Mouse (Mus musculus) mouse trophoblast stem cell (cell line): ENCODE data around the gene Mthfd1.
"Not testable (repeated sequence)": the region's sequence is repeated elsewhere in the genome, so short reads cannot be mapped to it uniquely, and the experiment has no call there.

Experiments used
- in situ Hi-C, 2 experiments: fragments of 300-500 bp; cut with MseI, MboI; formaldehyde crosslinking; loops; 2 replicates in 1 of 2; 3 replicates in 1 of 2; pipeline ENCODE4 v1.15.1; 2025

The Mthfd1 gene

DNA sequence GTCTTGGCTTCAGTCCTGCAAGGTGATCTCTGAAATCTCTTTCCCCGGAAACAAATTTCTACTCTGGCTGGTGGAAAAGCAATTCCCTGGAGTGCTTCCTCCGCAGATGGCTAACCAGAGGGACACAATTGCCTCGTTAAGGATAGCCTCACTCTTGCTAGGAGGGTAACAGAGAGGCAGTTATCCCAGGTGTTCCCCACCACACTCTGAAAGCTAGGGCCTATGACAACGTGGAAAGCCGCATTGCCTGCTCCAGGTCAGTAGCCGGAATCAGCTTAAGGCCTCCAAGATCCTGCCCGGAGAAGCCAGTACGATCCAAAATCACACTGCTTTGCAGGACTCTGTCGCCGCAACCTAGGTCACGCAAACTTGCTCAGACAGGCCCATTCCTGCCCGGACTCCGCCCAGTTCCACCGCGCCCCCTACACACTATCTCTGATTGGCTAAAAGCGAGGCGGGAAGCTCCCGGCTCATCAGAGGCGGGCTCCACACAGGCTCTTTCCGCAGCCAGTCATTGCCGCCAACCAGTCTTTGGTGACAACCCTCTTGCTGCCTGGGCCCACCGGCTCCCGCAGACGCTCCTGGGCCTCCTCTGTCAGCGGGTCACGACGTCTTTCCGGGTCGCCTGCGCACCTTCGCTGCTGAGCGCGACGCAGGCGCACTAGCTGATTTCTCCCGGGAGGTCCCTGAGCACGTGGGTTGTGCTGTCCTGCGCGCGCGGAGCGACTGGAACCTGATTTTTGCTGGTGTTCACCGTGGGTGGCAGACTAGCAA is at the start of gene Mthfd1:
Gene Mthfd1 (plus strand): TSS at position 574 of the 774 bp plus-strand sequence.
- in situ Hi-C loops: no loop called here

DNA sequence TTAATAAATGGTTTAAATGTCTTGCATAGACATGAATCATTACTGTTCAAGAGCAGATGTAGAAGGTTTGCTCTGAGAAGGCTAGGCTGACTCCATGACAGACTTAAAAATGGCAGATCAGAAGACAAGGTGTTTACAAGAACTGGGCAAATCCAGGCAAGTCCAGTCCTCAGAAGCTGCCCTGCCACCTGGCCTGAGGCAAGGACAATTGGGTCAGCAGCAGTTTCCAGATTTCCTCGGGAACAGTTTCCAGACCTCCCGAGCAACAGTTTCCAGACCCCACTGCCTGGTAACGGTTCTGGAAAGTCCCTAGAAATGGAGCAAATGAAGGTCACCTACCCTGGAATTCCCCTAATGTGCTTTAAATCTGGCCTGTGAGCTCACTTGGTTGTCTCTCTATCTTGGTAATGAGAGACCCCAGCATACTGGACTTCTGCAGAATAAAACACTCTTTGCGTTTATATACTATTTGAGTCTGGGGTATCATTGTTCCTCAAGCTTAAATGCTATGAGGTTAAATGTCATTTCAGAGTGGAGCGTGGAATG is 45.6 kb upstream of the Mthfd1 start:
- in situ Hi-C loops: no loop called here

DNA sequence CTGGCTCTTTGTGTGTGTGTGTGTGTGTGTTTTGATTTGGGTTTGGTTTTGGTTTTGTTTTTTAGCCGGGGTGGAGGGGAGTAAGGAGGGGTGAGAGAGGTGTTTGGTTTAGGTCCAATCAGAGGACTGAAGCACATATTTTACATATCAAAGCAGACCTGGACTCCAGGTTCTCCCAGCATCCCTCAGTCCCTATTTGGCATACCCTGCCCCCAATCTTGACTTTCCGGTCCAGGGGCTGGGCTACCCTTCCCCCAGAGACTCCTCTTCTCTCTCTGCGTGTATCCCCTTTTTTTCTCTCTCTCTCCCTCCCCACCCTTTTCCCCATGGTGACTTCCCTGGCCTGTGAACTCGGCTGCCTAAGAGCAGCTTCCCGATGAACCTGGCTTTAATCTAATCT is 40.0 kb upstream of the Mthfd1 start:
- in situ Hi-C loops: no loop called here

DNA sequence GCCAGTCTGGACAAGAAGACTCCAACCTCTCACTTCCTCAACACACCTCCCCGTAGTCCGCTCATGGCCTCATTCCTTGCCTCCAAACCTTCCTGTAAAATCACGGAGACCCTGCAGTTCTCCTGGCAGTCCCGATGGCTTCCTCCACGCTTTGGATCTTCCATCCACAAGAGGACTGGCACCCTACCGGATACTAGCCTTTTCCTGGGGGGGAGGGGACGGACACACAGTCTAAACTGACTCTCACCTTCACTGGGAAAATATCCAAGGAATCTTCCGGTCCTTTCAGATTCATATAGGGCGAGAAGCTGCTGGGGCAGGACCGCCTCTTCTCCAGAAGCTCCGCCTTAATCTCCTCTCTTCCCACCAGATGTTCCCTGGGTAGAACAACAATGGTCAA is 38.4 kb upstream of the Mthfd1 start:
- in situ Hi-C loops: no loop called here

DNA sequence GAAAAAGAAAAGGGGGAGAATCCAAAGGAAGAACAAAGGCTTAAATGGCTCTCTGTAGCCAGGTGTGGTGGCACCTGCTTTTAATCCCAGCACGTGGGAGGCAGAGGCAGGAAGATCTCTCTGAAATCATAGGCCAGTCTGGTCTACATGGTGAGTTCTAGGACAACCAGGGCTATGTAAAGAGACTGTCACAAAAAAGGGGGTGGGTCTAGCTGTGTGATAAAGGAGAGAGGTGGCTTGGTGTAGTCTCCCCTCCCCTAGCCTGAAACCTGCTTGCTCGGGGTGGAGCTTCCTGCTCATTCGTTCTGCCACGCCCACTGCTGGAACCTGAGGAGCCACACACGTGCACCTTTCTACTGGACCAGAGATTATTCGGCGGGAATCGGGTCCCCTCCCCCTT is 33.0 kb upstream of the Mthfd1 start:
- in situ Hi-C loops: not testable (repeated sequence)

- in situ Hi-C loops: no loop called here
Measured at GRCm38 (mm10) chr12:76230644-76231043, 24.5 kb upstream of the Mthfd1 start.

- in situ Hi-C loops: no loop called here
Measured at GRCm38 (mm10) chr12:76235253-76235652, 19.8 kb upstream of the Mthfd1 start.

DNA sequence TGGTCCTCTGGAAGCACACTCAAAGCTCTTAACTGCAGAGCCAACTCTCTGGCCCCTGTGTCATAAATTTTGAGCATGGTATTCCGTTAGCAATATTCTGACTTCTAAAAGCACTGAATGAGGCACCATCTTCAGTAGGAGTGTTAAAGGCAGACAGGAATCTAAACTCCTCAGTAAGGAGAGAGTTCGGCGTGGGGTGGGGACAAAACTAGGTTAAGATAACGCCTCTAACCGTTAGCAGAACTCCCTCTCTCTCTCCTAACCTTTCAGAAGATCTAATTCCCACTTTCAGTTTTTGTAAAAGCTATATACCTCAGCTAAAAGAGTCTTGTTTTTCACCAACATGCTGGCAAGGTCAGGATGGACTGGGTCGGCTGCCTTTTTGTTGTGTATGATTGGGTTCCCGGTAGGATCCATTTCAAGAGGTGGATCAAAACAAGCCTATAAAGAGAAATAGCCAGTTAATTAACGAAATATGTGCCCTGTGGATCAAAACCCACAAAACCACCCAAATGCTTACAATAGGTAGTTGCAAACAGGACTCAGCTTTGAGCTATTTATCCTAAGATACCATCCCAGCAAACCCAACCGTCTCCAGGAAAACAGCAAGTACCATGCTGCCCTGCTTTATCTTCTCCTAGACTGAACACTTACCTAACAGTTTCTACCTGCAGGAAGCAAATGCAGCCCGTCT is 15.8 kb upstream of the Mthfd1 start:
- in situ Hi-C loops: no loop called here

GRCm38 (mm10) chr12:76239839-76240571 is 15.1 kb upstream of the Mthfd1 start:
- in situ Hi-C loops: no loop called here

DNA sequence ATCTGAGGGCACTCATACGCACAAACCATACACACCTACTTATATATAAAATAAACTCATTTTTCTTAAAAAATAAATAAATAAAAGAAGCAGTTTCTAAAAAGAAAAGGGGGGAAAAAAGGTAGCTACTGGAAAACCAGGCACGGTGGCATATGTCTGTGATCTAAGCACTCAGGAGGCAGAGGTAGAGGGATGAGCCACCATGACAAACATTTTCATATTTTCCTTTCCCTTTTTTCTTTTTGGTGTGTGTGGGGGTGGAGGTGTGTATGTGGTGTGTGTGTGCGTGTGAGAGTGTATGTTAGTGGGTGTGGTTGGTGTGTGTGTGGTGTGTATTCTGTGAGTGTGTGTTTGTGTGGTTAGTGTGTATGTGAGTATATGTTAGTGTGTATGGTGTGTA is 14.4 kb upstream of the Mthfd1 start:
- in situ Hi-C loops: no loop called here

GRCm38 (mm10) chr12:76241084-76241483 is 14.0 kb upstream of the Mthfd1 start:
- in situ Hi-C loops: no loop called here

GRCm38 (mm10) chr12:76241833-76242232 is 13.3 kb upstream of the Mthfd1 start:
- in situ Hi-C loops: no loop called here

DNA sequence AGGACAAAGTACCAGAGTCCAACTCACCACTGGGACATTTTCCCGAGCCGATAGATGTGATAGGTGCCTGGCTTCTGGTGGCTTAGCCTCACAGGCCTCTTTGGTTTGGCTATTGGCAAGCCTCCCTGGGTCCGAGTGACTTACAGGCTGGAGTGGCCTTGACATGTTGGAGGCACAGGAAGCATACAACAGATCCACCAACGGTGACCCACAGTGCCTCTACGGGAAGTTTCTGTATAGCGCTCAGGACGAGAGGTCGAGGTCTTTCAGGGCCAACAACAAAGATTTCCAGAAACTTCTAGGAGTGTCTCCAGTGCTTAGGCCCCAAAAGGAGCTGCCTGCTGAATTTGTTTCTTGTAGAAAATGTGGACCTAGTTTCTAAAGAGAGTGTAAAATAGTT is 10.1 kb upstream of the Mthfd1 start:
- in situ Hi-C loops: no loop called here

GRCm38 (mm10) chr12:76246646-76247045 is 8.5 kb upstream of the Mthfd1 start, which contains the start of gene Tex21:
Tex21 (minus strand) TSS chr12:76246746.
- in situ Hi-C loops: no loop called here

GRCm38 (mm10) chr12:76253090-76253489 is 2.0 kb upstream of the Mthfd1 start:
- in situ Hi-C loops: no loop called here

DNA sequence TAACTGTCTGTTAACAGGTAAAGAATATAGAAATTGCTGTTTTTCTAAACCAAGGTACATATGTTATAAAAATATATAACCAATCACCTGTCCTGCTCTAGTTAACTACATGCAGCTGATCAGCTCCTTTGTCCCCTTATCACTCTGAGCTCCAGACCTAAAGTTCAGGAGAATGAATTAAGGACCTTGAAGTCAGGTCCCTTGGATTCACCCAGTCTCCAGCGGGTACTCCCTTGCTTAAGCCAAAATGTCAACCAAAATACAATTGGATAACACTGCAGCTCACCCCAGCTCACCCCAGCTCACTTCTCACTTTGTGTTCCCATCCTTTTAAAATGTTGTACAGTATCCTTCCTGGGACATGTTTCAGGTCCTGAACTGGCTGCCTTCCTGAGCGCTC is 1.5 kb upstream of the Mthfd1 start:
- in situ Hi-C loops: no loop called here

- in situ Hi-C loops: no loop called here
Measured at GRCm38 (mm10) chr12:76253991-76254390, 1.1 kb upstream of the Mthfd1 start.

DNA sequence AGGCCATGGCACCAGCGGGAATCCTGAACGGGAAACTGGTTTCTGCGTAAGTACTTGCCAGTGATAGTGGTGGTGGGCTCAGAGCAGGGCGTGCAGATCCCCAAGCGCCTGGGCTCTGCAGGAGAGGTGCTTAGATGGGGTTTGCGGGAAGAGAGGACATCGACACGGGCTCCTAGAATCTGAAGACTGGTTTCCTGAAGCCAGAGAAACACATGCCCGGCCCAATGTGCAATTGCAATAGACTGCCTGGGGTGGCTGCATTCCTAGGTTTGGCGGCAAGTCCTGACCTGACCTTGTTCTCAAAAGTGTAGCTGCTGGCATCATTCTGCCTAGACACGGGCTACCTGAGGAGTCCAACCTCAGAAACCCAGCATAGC is 389 bp downstream of the Mthfd1 start:
- in situ Hi-C loops: no loop called here

- in situ Hi-C loops: no loop called here
Measured at GRCm38 (mm10) chr12:76256114-76256843, 1.2 kb downstream of the Mthfd1 start.

DNA sequence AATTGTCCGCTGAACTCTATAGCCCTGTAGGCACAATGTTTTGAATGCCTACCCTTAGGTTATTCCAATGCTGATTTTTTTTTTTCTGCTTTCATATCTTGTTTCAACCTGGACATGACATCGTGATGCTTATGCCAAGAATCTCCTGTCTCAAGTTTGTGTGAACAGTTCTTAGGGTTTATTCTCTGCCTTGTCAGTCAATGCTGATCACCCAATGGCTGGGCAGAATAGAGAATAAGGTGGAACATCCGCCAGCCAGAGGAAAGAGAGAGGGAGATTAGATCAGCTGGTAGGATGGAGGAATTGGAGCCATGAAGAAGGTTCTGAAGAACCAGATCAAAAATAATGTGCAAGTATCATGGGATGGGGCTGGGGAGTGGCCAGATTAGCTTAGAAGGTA is 5.6 kb downstream of the Mthfd1 start:
- in situ Hi-C loops: no loop called here

DNA sequence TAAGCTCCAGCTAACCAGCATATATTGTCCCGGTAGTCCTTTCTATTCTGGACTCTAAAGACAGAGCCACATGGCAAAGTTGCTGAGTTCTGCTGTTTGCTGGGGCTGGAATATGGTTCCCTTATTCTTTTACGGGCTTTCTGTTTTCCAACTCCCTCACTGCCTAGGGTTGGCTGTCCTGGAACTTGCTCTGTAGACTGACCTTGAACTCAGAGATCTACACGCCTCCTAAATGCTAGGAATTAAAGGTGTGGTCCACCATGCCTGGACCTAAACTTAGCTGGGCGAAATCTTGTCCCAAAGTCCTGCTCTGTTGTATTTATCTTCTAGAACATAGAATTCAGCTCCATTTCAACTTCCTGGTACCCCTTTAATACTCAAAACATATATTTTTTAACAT is 6.5 kb downstream of the Mthfd1 start:
- in situ Hi-C loops: no loop called here

GRCm38 (mm10) chr12:76262918-76263317 is 7.8 kb downstream of the Mthfd1 start:
- in situ Hi-C loops: no loop called here
